Mouse (Mus musculus) heart, embryonic 10.5 days (tissue): ENCODE data around the gene Ackr3. TPM values are rescaled to one million over a fixed set of nuclear protein-coding genes. Genes with fewer than 3 reads are reported as not detected.

ENCODE experiments used
- DNase-seq: peaks from one replicate; pipeline ENCODE4 v3.0.0-alpha.2; 2017; ENCODE audit warnings: low spot score
- H3K27ac ChIP-seq: fragments of 300-500 bp; sonication (generic); 2 replicates; pipeline ENCODE4 v1.5.1; 2016; ENCODE audit warnings: mild to moderate bottlenecking
- H3K27me3 ChIP-seq: fragments of 300-500 bp; sonication (generic); 2 replicates; pipeline ENCODE4 v1.6.1; 2016; ENCODE audit warnings: mild to moderate bottlenecking; ENCODE audit not compliant: poor library complexity, insufficient read depth, severe bottlenecking
- H3K36me3 ChIP-seq: fragments of 300-500 bp; sonication (generic); 2 replicates; pipeline ENCODE4 v1.6.1; 2016; ENCODE audit warnings: mild to moderate bottlenecking, moderate library complexity
- H3K4me1 ChIP-seq: fragments of 300-500 bp; sonication (generic); 2 replicates; pipeline ENCODE4 v1.6.1; 2016; ENCODE audit warnings: mild to moderate bottlenecking
- H3K4me3 ChIP-seq: fragments of 300-500 bp; sonication (generic); 2 replicates; pipeline ENCODE4 v1.5.1; 2016; ENCODE audit warnings: mild to moderate bottlenecking, moderate library complexity
- H3K9me3 ChIP-seq: fragments of 300-500 bp; sonication (generic); 2 replicates; pipeline ENCODE4 v1.6.1; 2016; ENCODE audit warnings: mild to moderate bottlenecking, moderate library complexity
- WGBS: fragments of 180-500 bp; shearing (Covaris S2); methylation state at CpG from one replicate; pipeline ENCODE4 v1.1.7; 2016; 5-methylcytosine and 5-hydroxymethylcytosine counted together
- polyA plus RNA-seq: library from polyadenylated mRNA; unstranded; fragments of >200 nt; fragmentation: Nextera tagmentation; extraction: Ambion mirVana; gene quantifications from 2 replicates; pipeline ENCODE4 v1.2.1, GENCODE M21; 2016

The Ackr3 gene
- polyA plus RNA-seq, 1 experiment from 2014 or later, result 24.7 TPM

- DNase-seq, result no peak
- Histone ChIP-seq H3K36me3 (no peaks in the 10 kb centered on the region), H3K4me3 (no peak overlapping the region), H3K4me1 (peaks cover 4% of the 10 kb centered on the region), H3K9me3 (peaks cover 3% of the 10 kb centered on the region; the same call in 1 of the 2 replicates), H3K27ac (no peak overlapping the region), H3K27me3 (peaks cover 4% of the 10 kb centered on the region; the same call in 1 of the 2 replicates)
- 81% methylated on average over 12 of the region's 12 CpGs for WGBS
These were observed 22.6 kb upstream of the Ackr3 start for GRCm38 (mm10) chr1:90180966-90181699.

- 63% methylated on average over 5 of the region's 5 CpGs for WGBS
- Histone ChIP-seq H3K4me1 (no peaks in the 10 kb centered on the region), H3K9me3 (peaks cover 5% of the 10 kb centered on the region), H3K27me3 (peaks cover 4% of the 10 kb centered on the region; the same call in 1 of the 2 replicates), H3K4me3 (no peak overlapping the region), H3K27ac (no peak overlapping the region), H3K36me3 (no peaks in the 10 kb centered on the region)
- DNase-seq, result no peak
These were observed 21.3 kb upstream of the Ackr3 start for GRCm38 (mm10) chr1:90182521-90182920.

GRCm38 (mm10) chr1:90183602-90184001 lies 20.2 kb upstream of the Ackr3 start:
- Histone ChIP-seq H3K36me3 (no peaks in the 10 kb centered on the region), H3K4me1 (no peaks in the 10 kb centered on the region), H3K27me3 (peaks cover 4% of the 10 kb centered on the region; the same call in 1 of the 2 replicates), H3K9me3 (peaks cover 5% of the 10 kb centered on the region), H3K4me3 (no peak overlapping the region), H3K27ac (no peak overlapping the region)
- no peak for DNase-seq
- 68% methylated on average over 6 of the region's 6 CpGs for WGBS

- no peak overlapping the region for H3K4me3 ChIP-seq
- H3K36me3 ChIP-seq, result no peaks in the 10 kb centered on the region
- DNase-seq, result no peak
- peaks cover 12% of the 10 kb centered on the region for H3K27me3 ChIP-seq
- no peaks in the 10 kb centered on the region for H3K4me1 ChIP-seq
- 75% methylated on average over 4 of the region's 4 CpGs for WGBS
- no peak overlapping the region for H3K27ac ChIP-seq
- H3K9me3 ChIP-seq, result peaks cover 5% of the 10 kb centered on the region
These were observed 17.6 kb upstream of the Ackr3 start for GRCm38 (mm10) chr1:90186173-90186572.

- Histone ChIP-seq H3K9me3 (peaks cover 5% of the 10 kb centered on the region), H3K36me3 (no peaks in the 10 kb centered on the region), H3K4me3 (no peak overlapping the region), H3K27ac (no peak overlapping the region), H3K4me1 (no peaks in the 10 kb centered on the region), H3K27me3 (peaks cover 16% of the 10 kb centered on the region)
- no peak for DNase-seq
- 79% methylated on average over 5 of the region's 5 CpGs for whole genome bisulfite sequencing
These were observed 16.9 kb upstream of the Ackr3 start for GRCm38 (mm10) chr1:90186874-90187273.

GRCm38 (mm10) chr1:90189046-90189445 lies 14.7 kb upstream of the Ackr3 start:
- peaks cover 16% of the 10 kb centered on the region for H3K27me3 ChIP-seq
- H3K36me3 ChIP-seq, result no peaks in the 10 kb centered on the region
- no peaks in the 10 kb centered on the region for H3K4me1 ChIP-seq
- WGBS, result 87% methylated on average over 6 of the region's 6 CpGs
- no peak overlapping the region for H3K27ac ChIP-seq
- H3K4me3 ChIP-seq, result no peak overlapping the region
- peaks cover 5% of the 10 kb centered on the region for H3K9me3 ChIP-seq
- no peak for DNase-seq

- WGBS, result 63% methylated on average over 5 of the region's 5 CpGs
- Histone ChIP-seq H3K27me3 (peaks cover 32% of the 10 kb centered on the region), H3K9me3 (no peaks in the 10 kb centered on the region), H3K4me1 (peaks cover 38% of the 10 kb centered on the region), H3K36me3 (no peaks in the 10 kb centered on the region), H3K4me3 (no peak overlapping the region), H3K27ac (0 out of 2 replicates have a peak overlapping the region, but pooled peaks have one; percentile 44)
- DNase-seq, result no peak
These were observed 2.5 kb upstream of the Ackr3 start for GRCm38 (mm10) chr1:90201246-90201645.

- H3K27me3 ChIP-seq, result peaks cover 32% of the 10 kb centered on the region
- peaks cover 42% of the 10 kb centered on the region for H3K4me1 ChIP-seq
- no peaks in the 10 kb centered on the region for H3K36me3 ChIP-seq
- DNase-seq, result no peak
- H3K27ac ChIP-seq, result peak overlapping the region; percentile 44; the same call in 1 of the 2 replicates
- no peaks in the 10 kb centered on the region for H3K9me3 ChIP-seq
- WGBS, result 39% methylated on average over 2 of the region's 2 CpGs
- H3K4me3 ChIP-seq, result no peak overlapping the region
These were observed 2.1 kb upstream of the Ackr3 start for GRCm38 (mm10) chr1:90201655-90202054.

GRCm38 (mm10) chr1:90202207-90202978 lies 1.4 kb upstream of the Ackr3 start:
- peak overlapping the region; percentile 67 for H3K4me3 ChIP-seq
- no peaks in the 10 kb centered on the region for H3K9me3 ChIP-seq
- H3K27me3 ChIP-seq, result peaks cover 32% of the 10 kb centered on the region
- peak; percentile 85 for DNase-seq
- H3K27ac ChIP-seq, result peak overlapping the region; percentile 57
- peaks cover 49% of the 10 kb centered on the region for H3K4me1 ChIP-seq
- WGBS, result 10% methylated on average over 23 of the region's 23 CpGs
- H3K36me3 ChIP-seq, result no peaks in the 10 kb centered on the region

GRCm38 (mm10) chr1:90203341-90203740 lies 439 bp upstream of the Ackr3 start:
- Histone ChIP-seq H3K9me3 (no peaks in the 10 kb centered on the region), H3K27ac (peak overlapping the region; percentile 85; the same call in 1 of the 2 replicates), H3K36me3 (no peaks in the 10 kb centered on the region), H3K4me1 (peaks cover 59% of the 10 kb centered on the region), H3K4me3 (peak overlapping the region; percentile 67), H3K27me3 (peaks cover 32% of the 10 kb centered on the region)
- no peak for DNase-seq
- 9% methylated on average over 11 of the region's 11 CpGs for WGBS

GRCm38 (mm10) chr1:90204821-90205220 lies 1.0 kb downstream of the Ackr3 start:
- WGBS, result 44% methylated on average over 1 of the region's 1 CpGs
- no peak for DNase-seq
- H3K4me3 ChIP-seq, result peak overlapping the region; percentile 67
- peaks cover 32% of the 10 kb centered on the region for H3K27me3 ChIP-seq
- no peaks in the 10 kb centered on the region for H3K36me3 ChIP-seq
- peak overlapping the region; percentile 85 for H3K27ac ChIP-seq
- H3K9me3 ChIP-seq, result no peaks in the 10 kb centered on the region
- peaks cover 68% of the 10 kb centered on the region for H3K4me1 ChIP-seq

- Histone ChIP-seq H3K27ac (peak overlapping the region; percentile 85), H3K27me3 (peaks cover 32% of the 10 kb centered on the region), H3K9me3 (no peaks in the 10 kb centered on the region), H3K36me3 (no peaks in the 10 kb centered on the region), H3K4me1 (peaks cover 68% of the 10 kb centered on the region), H3K4me3 (peak overlapping the region; percentile 67)
- peak; percentile 84 for DNase-seq
- WGBS, result 16% methylated on average over 6 of the region's 6 CpGs
These were observed 1.4 kb downstream of the Ackr3 start for GRCm38 (mm10) chr1:90205223-90205622.

GRCm38 (mm10) chr1:90206684-90207083 lies 2.9 kb downstream of the Ackr3 start:
- Histone ChIP-seq H3K4me1 (peaks cover 65% of the 10 kb centered on the region), H3K36me3 (peaks cover 5% of the 10 kb centered on the region; the same call in 1 of the 2 replicates), H3K27me3 (peaks cover 19% of the 10 kb centered on the region), H3K27ac (peak overlapping the region; percentile 85), H3K4me3 (peak overlapping the region; percentile 67), H3K9me3 (no peaks in the 10 kb centered on the region)
- WGBS, result 67% methylated on average over 3 of the region's 3 CpGs
- DNase-seq, result no peak
